8 mouse cellular contexts compared by ENCODE assay signal in genomic region chr17:32321836-32322235, GRCm38 (mm10). TPM values are rescaled to one million over a fixed set of nuclear protein-coding genes. Genes with fewer than 3 reads are reported as not detected.
A peak's percentile ranks its signal among the peaks of the same experiment; 100 is the strongest.
DNase-seq lines count a peak whose midpoint lies in the region; ATAC-seq and TF ChIP-seq lines count a peak whose summit lies in the region.

No protein-coding gene starts in this region.

- H3K27me3 ChIP-seq in testis, adult 2 months (ENCODE audit: control insufficient read depth, insufficient read depth, low read length), result no peaks in the 10 kb centered on the region
- no peaks in the 10 kb centered on the region for H3K27me3 ChIP-seq in intestine, postnatal 0 days (replicated peaks; ENCODE audit: control insufficient read depth, insufficient read depth, low read length)
- no peaks in the 10 kb centered on the region for H3K27me3 ChIP-seq in neural tube, embryonic 12.5 days (replicated peaks)

- no peaks in the 10 kb centered on the region for H3K9me3 ChIP-seq in intestine, postnatal 0 days (ENCODE audit: control insufficient read depth)
- H3K9me3 ChIP-seq in neural tube, embryonic 12.5 days, result no peaks in the 10 kb centered on the region

- H3K4me3 ChIP-seq in testis, adult 2 months (ENCODE audit: control insufficient read depth, low read depth, low read length), result peak overlapping the region; percentile 94
- peak overlapping the region; percentile 93 for H3K4me3 ChIP-seq in intestine, postnatal 0 days (ENCODE audit: low read depth, low read length)
- H3K4me3 ChIP-seq in neural tube, embryonic 12.5 days, result peak overlapping the region; percentile 92

- no peaks in the 10 kb centered on the region for H3K36me3 ChIP-seq in testis, adult 2 months (ENCODE audit: control insufficient read depth, insufficient read depth, low read length)
- peaks cover 17% of the 10 kb centered on the region for H3K36me3 ChIP-seq in intestine, postnatal 0 days (ENCODE audit: control insufficient read depth, insufficient read depth)
- H3K36me3 ChIP-seq in neural tube, embryonic 12.5 days, result peaks cover 32% of the 10 kb centered on the region

- peak overlapping the region; percentile 81 for H3K9ac ChIP-seq in intestine, postnatal 0 days (ENCODE audit: low read depth, low read length)
- peak overlapping the region; percentile 75 for H3K9ac ChIP-seq in neural tube, embryonic 12.5 days

- no peak for TF ChIP-seq POLR2A in testis, adult 2 months (IDR thresholded peaks at IDR 0.05; ENCODE audit: control insufficient read depth, low read depth, low read length)

- no peak for ATAC-seq in intestine, postnatal 0 days
- ATAC-seq in neural tube, embryonic 12.5 days (ENCODE audit: low FRiP score, low read depth), result peak; percentile 5; the same call in 1 of the 2 replicates

- peaks cover 2% of the 10 kb centered on the region; the same call in 1 of the 2 replicates for H3K4me1 ChIP-seq in testis, adult 2 months (ENCODE audit: control insufficient read depth, insufficient read depth, low read length)
- no peaks in the 10 kb centered on the region for H3K4me1 ChIP-seq in intestine, postnatal 0 days (replicated peaks; ENCODE audit: control insufficient read depth, insufficient read depth, low read length)
- peaks cover 20% of the 10 kb centered on the region for H3K4me1 ChIP-seq in neural tube, embryonic 12.5 days

- DNase-seq in adrenal gland, postnatal 10 days, result peak; percentile 39
- DNase-seq in adrenal gland, postnatal 25 days, result no peak
- no peak for DNase-seq in testis, postnatal 10 days (ENCODE audit: low spot score)
- DNase-seq in thymus, postnatal 25 days, result no peak
- DNase-seq in left cerebral cortex, adult 9 months (ENCODE audit: low spot score in 2 of 2), result no peak

- WGBS in intestine, postnatal 0 days, result 9% methylated on average over 6 of the region's 6 CpGs
- 27% methylated on average over 6 of the region's 6 CpGs for WGBS in neural tube, embryonic 12.5 days

- TF ChIP-seq CTCF in testis, adult 2 months (IDR thresholded peaks at IDR 0.05; ENCODE audit: control insufficient read depth, insufficient read depth, insufficient replicate concordance, low read depth, low read length), result no peak
- TF ChIP-seq CTCF in intestine, postnatal 0 days (IDR thresholded peaks at IDR 0.05; ENCODE audit: low read depth), result no peak

- peak overlapping the region; percentile 85 for H3K4me2 ChIP-seq in intestine, postnatal 0 days (replicated peaks; ENCODE audit: low read depth)
- H3K4me2 ChIP-seq in neural tube, embryonic 12.5 days (replicated peaks), result peak overlapping the region; percentile 92

- H3K27ac ChIP-seq in testis, adult 2 months (ENCODE audit: control insufficient read depth, insufficient read depth, low read depth, low read length), result peak overlapping the region; percentile 75
- peak overlapping the region; percentile 76 for H3K27ac ChIP-seq in intestine, postnatal 0 days (ENCODE audit: low read depth, low read length)
- H3K27ac ChIP-seq in neural tube, embryonic 12.5 days, result peak overlapping the region; percentile 81

RNA-seq across cellular contexts. Expression of gene Akap8, which starts 0.8 kb away (rescaled TPM):
- 10 to 100 TPM; 70.8 to 94.5 TPM for total RNA-seq in adrenal gland, postnatal 10 days (2021)
- 85.2 and 89.0 TPM in 2 replicates for total RNA-seq in adrenal gland, postnatal 25 days (2021)
- polyA plus RNA-seq in testis, adult 2 months (2012; rRNA removed), result 39.3 and 43.5 TPM in 2 replicates
- polyA plus RNA-seq in intestine, postnatal 0 days (2015; fragmentation: Nextera tagmentation; extraction: Ambion mirVana), result 18.3 and 21.9 TPM in 2 replicates
- 124 and 126 TPM in 2 replicates for polyA plus RNA-seq in neural tube, embryonic 12.5 days (2016; fragmentation: Nextera tagmentation; extraction: Ambion mirVana)

RNA-seq across cellular contexts. Expression of gene Akap8l, which starts 28.6 kb away (rescaled TPM):
- 100 to 1,000 TPM in 1 of 2 experiments, 10 to 100 TPM in 1; 61.0 to 112 TPM for total RNA-seq in adrenal gland, postnatal 10 days (2021)
- total RNA-seq in adrenal gland, postnatal 25 days (2021), result 163 and 192 TPM in 2 replicates
- polyA plus RNA-seq in testis, adult 2 months (2012; rRNA removed), result 107 and 129 TPM in 2 replicates
- 21.6 and 26.8 TPM in 2 replicates for polyA plus RNA-seq in intestine, postnatal 0 days (2015; fragmentation: Nextera tagmentation; extraction: Ambion mirVana)
- 135 and 136 TPM in 2 replicates for polyA plus RNA-seq in neural tube, embryonic 12.5 days (2016; fragmentation: Nextera tagmentation; extraction: Ambion mirVana)

RNA-seq across cellular contexts. Expression of gene Brd4, which starts 37.3 kb away (rescaled TPM):
- total RNA-seq in adrenal gland, postnatal 10 days (2021), result 10 to 100 TPM; 80.6 to 98.0 TPM
- total RNA-seq in adrenal gland, postnatal 25 days (2021), result 122 and 143 TPM in 2 replicates
- 17.3 and 17.6 TPM in 2 replicates for polyA plus RNA-seq in testis, adult 2 months (2012; rRNA removed)
- 35.9 and 36.7 TPM in 2 replicates for polyA plus RNA-seq in intestine, postnatal 0 days (2015; fragmentation: Nextera tagmentation; extraction: Ambion mirVana)
- 105 and 112 TPM in 2 replicates for polyA plus RNA-seq in neural tube, embryonic 12.5 days (2016; fragmentation: Nextera tagmentation; extraction: Ambion mirVana)
